Mouse (Mus musculus) limb, embryonic 14.5 days (tissue): ENCODE results near the gene Arhgap17. TPM values are rescaled to one million over a fixed set of nuclear protein-coding genes. Genes with fewer than 3 reads are reported as not detected.

Experiments
- ATAC-seq: fragments of 200-750 bp; cut with Nextera tagmentation; 2 replicates; pipeline ENCODE4 v1.8.0; 2017; ENCODE audit warnings: low read depth, moderate number of reproducible peaks, moderate TSS enrichment; ENCODE audit not compliant: low FRiP score
- DNase-seq: peaks from one replicate; pipeline ENCODE4 v3.0.0-alpha.2; 2015; ENCODE audit warnings: low spot score
- H3K27ac ChIP-seq: fragments of 300-500 bp; sonication (generic); replicated peaks from 2 replicates; pipeline ENCODE4 v1.5.1; 2014; ENCODE audit warnings: low read depth, mild to moderate bottlenecking, low read length, moderate library complexity, mixed read lengths
- H3K27me3 ChIP-seq: fragments of 300-500 bp; sonication (generic); 2 replicates; pipeline ENCODE4 v1.6.1; 2014; ENCODE audit warnings: low read length, mixed read lengths; ENCODE audit not compliant: control insufficient read depth, insufficient read depth
- H3K36me3 ChIP-seq: fragments of 300-500 bp; sonication (generic); 2 replicates; pipeline ENCODE4 v1.6.1; 2014; ENCODE audit warnings: mild to moderate bottlenecking, low read length, moderate library complexity, mixed read lengths; ENCODE audit not compliant: control insufficient read depth, insufficient read depth
- H3K4me1 ChIP-seq: fragments of 300-500 bp; sonication (generic); 2 replicates; pipeline ENCODE4 v1.6.1; 2014; ENCODE audit warnings: antibody characterized with exemption, low read length, mixed read lengths; ENCODE audit not compliant: control insufficient read depth, insufficient read depth
- H3K4me2 ChIP-seq: fragments of 300-500 bp; sonication (generic); replicated peaks from 2 replicates; pipeline ENCODE4 v1.6.1; 2014; ENCODE audit warnings: low read depth, mild to moderate bottlenecking, low read length, moderate library complexity; ENCODE audit not compliant: severe bottlenecking
- H3K4me3 ChIP-seq: fragments of 300-500 bp; sonication (generic); replicated peaks from 2 replicates; pipeline ENCODE4 v1.5.1; 2014; ENCODE audit warnings: low read length
- H3K9ac ChIP-seq: fragments of 300-500 bp; sonication (generic); 2 replicates; pipeline ENCODE4 v1.6.1; 2014; ENCODE audit warnings: mild to moderate bottlenecking, low read depth, low read length, moderate library complexity; ENCODE audit not compliant: severe bottlenecking
- H3K9me3 ChIP-seq: fragments of 300-500 bp; sonication (generic); 2 replicates; pipeline ENCODE4 v1.6.1; 2016; ENCODE audit warnings: low read length; ENCODE audit not compliant: control insufficient read depth
- POLR2A ChIP-seq: fragments of 200-500 bp; IDR thresholded peaks from 2 replicates; pipeline ENCODE4 v1.8.0; 2012; ENCODE audit warnings: inconsistent platforms, mild to moderate bottlenecking, moderate library complexity, borderline replicate concordance; ENCODE audit not compliant: insufficient read depth, insufficient read length; ENCODE audit errors: extremely low read depth
- WGBS: fragments of 180-500 bp; shearing (Covaris S2); extraction: QIAGEN DNeasy Blood & Tissue Kit; methylation state at CpG from one replicate; pipeline ENCODE4 v1.1.7; 2014; 5-methylcytosine and 5-hydroxymethylcytosine counted together
- polyA plus RNA-seq, 2 experiments: library from polyadenylated mRNA; depleted of rRNA in 1 of 2; stranded (reverse) in 1 of 2; unstranded in 1 of 2; fragments of >200 nt; fragmentation: Nextera tagmentation in 1 of 2; extraction: Ambion mirVana in 1 of 2; gene quantifications; 2 replicates each; pipeline versions ENCODE4 v1.2.1 to v1.2.3; 2012 to 2014

Arhgap17 gene
- polyA plus RNA-seq, 2 experiments: 26.1 to 39.5 TPM

DNA sequence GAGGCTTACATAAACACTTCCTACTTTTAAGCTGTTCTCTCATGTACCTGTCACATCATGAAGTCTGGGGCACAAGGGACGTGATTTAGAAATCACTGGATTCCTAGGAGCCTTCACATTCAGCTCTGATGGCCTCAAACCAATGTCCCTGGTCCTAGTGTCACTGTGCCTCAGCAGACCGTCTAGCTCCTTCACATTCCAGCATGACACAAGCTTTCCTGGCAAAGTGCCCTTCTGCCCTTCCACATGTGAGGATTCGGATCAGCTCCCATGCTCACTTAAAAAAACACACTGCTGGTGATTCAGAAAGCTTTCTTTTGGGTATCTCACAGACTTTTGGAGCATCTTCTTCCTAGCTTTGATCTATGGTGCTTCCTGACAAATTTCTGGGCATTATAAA, 71.5 kb downstream of the Arhgap17 start:
- no peak overlapping the region for H3K9ac ChIP-seq
- no peaks in the 10 kb centered on the region for H3K4me1 ChIP-seq
- no peaks in the 10 kb centered on the region for H3K27me3 ChIP-seq
- H3K4me3 ChIP-seq: no peak overlapping the region
- WGBS: 65% methylated on average over 3 of the region's 3 CpGs
- no peak overlapping the region for H3K4me2 ChIP-seq
- no peak for TF ChIP-seq POLR2A
- H3K27ac ChIP-seq: no peak overlapping the region
- DNase-seq (no peak), ATAC-seq (no peak)
- peaks cover 63% of the 10 kb centered on the region for H3K36me3 ChIP-seq
- no peaks in the 10 kb centered on the region for H3K9me3 ChIP-seq

DNA sequence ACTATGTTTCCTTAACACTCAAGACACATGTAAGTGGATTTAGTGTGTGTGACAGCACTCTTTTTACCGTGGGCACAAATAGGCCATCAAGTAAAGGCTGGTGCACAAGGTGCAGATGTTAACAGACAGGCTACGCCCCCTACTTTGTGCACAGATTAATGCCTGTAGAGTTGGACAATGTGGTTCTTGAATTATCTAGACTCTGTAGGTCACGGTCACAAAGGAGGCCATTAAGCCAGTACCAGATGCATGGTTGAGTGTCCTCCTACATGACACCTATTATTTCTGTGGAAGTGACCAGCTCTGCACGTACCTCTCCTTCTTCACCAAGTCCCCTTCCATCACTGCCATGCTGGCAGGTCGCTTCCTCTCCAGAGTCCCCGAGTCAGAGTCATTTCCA, 73.6 kb downstream of the Arhgap17 start:
- H3K27ac ChIP-seq: no peak overlapping the region
- DNase-seq (no peak), ATAC-seq (no peak)
- no peak overlapping the region for H3K4me2 ChIP-seq
- WGBS: 94% methylated on average over 6 of the region's 6 CpGs
- no peaks in the 10 kb centered on the region for H3K27me3 ChIP-seq
- H3K9me3 ChIP-seq: no peaks in the 10 kb centered on the region
- no peak overlapping the region for H3K9ac ChIP-seq
- no peaks in the 10 kb centered on the region for H3K4me1 ChIP-seq
- no peak for TF ChIP-seq POLR2A
- H3K36me3 ChIP-seq: peaks cover 71% of the 10 kb centered on the region
- no peak overlapping the region for H3K4me3 ChIP-seq

DNA sequence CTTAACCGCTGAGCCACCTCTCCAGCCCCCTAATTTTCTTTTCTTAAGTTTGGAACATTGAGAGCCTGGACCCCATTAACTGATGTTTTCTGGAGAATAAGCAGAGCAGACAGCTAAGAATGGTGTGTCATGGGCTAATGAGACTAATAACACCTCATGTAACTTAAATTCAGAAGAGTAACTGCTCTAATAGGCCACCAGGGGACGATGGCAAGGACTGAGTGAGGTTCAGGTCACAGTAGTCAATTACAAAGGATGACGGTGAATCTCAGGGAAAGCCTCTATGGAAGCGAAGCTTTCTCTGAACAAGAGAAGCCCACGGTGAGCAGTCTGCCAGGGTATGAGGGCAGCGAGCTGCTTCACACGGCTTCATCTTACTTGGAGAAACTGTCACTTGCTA, 74.3 kb downstream of the Arhgap17 start:
- no peak overlapping the region for H3K4me2 ChIP-seq
- H3K4me1 ChIP-seq: no peaks in the 10 kb centered on the region
- WGBS: 87% methylated on average over 7 of the region's 7 CpGs
- ATAC-seq: no peak
- no peaks in the 10 kb centered on the region for H3K9me3 ChIP-seq
- TF ChIP-seq POLR2A: no peak
- H3K27me3 ChIP-seq: no peaks in the 10 kb centered on the region
- H3K27ac ChIP-seq: no peak overlapping the region
- DNase-seq: no peak
- no peak overlapping the region for H3K9ac ChIP-seq
- no peak overlapping the region for H3K4me3 ChIP-seq
- H3K36me3 ChIP-seq: peaks cover 70% of the 10 kb centered on the region

DNA sequence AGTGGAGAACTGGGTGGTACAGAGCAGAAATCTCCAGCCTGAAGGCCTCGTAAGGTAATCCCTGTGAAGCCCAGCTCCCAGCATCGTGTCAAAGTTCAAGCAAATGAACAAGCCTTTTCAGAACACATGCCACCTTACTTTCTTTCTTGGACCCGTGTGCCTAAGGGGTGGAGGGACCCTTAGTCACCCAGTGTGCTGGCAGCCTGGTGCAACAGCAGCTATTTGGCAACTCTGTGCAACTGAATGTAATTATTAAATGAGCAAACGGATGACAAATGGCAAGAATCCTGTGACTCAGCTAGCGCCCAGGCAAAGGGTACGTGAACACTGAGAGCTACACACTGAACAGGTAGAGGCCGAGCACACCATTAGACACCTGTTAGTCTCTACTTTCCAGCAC, 75.8 kb downstream of the Arhgap17 start:
- Histone ChIP-seq H3K27me3 (no peaks in the 10 kb centered on the region), H3K36me3 (peaks cover 69% of the 10 kb centered on the region), H3K27ac (no peak overlapping the region), H3K4me2 (no peak overlapping the region), H3K9ac (no peak overlapping the region), H3K4me1 (no peaks in the 10 kb centered on the region), H3K9me3 (no peaks in the 10 kb centered on the region), H3K4me3 (no peak overlapping the region)
- TF ChIP-seq POLR2A: no peak
- ATAC-seq: no peak
- no peak for DNase-seq
- 94% methylated on average over 7 of the region's 7 CpGs for WGBS

DNA sequence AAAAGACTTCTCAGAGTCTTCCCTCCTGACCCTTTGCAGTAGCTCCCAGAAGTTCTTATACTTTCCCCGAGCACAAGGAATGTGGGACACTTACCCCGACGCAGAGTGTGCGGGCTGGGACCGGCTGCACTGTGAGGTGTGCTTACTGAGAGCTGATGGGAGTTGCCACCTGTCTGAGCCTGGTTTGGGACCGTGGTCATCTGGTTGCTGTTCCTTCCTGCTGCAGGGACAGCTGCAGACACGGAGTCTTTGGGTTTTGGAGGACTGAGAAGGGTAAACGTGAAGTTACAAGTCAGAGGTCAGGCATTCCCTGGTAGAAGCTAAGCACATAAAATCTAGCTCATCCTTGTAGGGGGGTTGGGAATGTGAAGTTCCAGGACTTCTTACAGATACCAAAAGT, 77.8 kb downstream of the Arhgap17 start:
- Histone ChIP-seq H3K27me3 (no peaks in the 10 kb centered on the region), H3K9me3 (no peaks in the 10 kb centered on the region), H3K4me1 (no peaks in the 10 kb centered on the region), H3K4me3 (no peak overlapping the region), H3K27ac (no peak overlapping the region), H3K9ac (no peak overlapping the region), H3K4me2 (no peak overlapping the region), H3K36me3 (peaks cover 74% of the 10 kb centered on the region)
- 86% methylated on average over 8 of the region's 8 CpGs for WGBS
- ATAC-seq (no peak), DNase-seq (no peak)
- no peak for TF ChIP-seq POLR2A

DNA sequence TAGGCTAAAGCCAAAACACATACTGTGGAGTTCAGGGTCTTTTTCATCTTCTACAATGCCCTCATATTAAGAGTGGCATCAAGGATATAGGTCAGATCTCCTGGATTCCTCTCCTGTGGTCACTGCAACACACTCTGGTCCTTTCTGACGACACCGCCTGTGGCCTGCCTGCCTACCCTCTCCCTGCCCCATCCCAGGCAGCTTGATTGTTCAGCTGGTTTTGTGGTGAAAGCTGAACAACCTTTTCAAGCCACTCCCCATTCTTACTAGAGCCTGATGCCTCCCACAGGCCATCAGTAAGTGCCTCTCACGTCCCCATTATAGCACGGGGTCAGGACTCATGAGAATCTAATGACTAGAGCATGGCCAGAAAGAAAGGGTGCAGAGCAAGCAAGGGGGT, 80.5 kb downstream of the Arhgap17 start:
- Histone ChIP-seq H3K36me3 (peaks cover 70% of the 10 kb centered on the region), H3K4me1 (no peaks in the 10 kb centered on the region), H3K9ac (no peak overlapping the region), H3K9me3 (no peaks in the 10 kb centered on the region), H3K4me2 (no peak overlapping the region), H3K27me3 (no peaks in the 10 kb centered on the region), H3K27ac (no peak overlapping the region), H3K4me3 (no peak overlapping the region)
- DNase-seq (no peak), ATAC-seq (no peak)
- TF ChIP-seq POLR2A: no peak
- 81% methylated on average over 4 of the region's 4 CpGs for WGBS
